Mouse (Mus musculus) left cerebral cortex, postnatal 10 days (tissue): ENCODE measurements around the gene Wnt6. TPM values are rescaled to one million over a fixed set of nuclear protein-coding genes. Genes with fewer than 3 reads are reported as not detected.
A peak's percentile ranks its signal among the peaks of the same experiment; 100 is the strongest.

Source experiments
- DNase-seq, 2 experiments: peaks; one replicate each; pipeline ENCODE4 v3.0.0; 2021 to 2022; ENCODE audit warnings: low spot score in 2 of 2, mixed read lengths in 1 of 2; ENCODE audit errors: extremely low spot score in 1 of 2
- intact Hi-C: fragments of 180-260 bp; cut with DNase I; formaldehyde crosslinking; loops from one replicate; pipeline ENCODE4 v1.15.1; 2025
- total RNA-seq, 2 experiments: library from RNA; stranded (reverse); gene quantifications; 2 replicates each; pipeline ENCODE4 v1.2.3; 2021

Gene Wnt6
- total RNA-seq, 2 experiments from 2014 or later, result 1.2 to 1.7 TPM

GRCm38 (mm10) chr1:74771931-74772620 lies 384 bp downstream of the Wnt6 start:
- intact Hi-C loops, result no loop called here
- peak in 1 of 2 experiments; percentile 43 for DNase-seq

DNA sequence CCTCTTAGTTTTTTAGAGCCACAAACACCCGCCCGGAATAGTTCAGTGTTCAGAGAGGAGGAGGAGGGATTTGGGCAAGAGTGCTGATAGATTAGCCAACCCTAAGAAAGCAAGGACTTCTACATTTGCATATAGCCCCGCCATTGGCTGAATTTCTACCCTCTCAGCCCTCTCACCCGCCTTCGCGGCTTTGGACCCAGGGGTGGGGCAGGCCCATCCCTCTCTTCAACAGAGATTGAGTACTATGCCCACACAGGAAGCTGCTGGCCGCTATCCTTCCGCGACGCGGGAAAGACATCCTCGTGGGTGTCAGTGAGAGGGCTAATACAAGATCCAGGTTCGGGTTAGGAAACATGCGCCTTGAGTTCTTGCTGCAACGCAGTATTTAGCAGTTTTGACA lies 1.4 kb downstream of the Wnt6 start:
- intact Hi-C loops, result no loop called here
- DNase-seq, result peak; percentile 58 to 80

DNA sequence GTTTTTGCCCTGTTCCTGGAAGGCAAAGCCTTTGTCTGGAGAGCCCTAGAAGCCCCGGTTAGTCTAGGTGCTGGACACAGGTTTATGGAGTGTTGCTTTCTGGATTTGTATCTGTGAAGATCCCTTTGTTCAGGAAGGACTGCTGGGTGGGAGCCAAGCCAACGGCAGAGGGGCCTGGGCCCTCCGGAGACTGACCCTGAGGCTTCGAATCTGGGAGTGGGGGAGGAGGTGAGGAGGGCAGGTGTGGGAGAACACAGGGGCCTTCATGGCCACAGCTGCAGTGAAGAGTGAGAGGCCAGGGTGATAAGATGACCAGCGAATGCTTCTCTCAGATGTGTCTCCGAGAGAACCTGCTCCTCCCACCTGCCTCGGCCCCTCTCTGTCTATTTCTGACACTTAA lies 2.4 kb downstream of the Wnt6 start:
- intact Hi-C loops, result no loop called here

DNA sequence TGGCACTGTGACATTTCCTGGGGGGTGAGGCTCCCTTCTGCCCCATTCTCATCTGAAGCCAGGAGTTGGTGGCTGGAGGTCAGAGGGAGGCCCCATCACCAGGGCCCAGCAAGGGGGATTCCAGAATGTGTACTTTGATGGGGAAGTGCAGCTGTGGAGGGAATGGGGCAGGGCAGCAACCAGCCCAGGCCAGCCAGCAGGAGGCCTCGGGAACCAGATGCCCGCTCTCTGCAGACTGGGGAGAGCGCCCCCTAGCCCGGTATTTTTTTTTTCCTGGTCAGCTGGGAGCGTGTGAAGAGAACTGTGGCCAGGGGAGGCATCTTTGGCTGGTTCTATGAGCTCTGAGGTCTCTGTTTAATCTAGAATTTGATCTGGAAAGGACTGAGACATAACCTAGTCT lies 4.1 kb downstream of the Wnt6 start:
- intact Hi-C loops, result no loop called here
- peak in 1 of 2 experiments; percentile 48 for DNase-seq

More for the DNA sequence above, 2.4 kb downstream of the Wnt6 start:
- DNase-seq, result peak in 1 of 2 experiments; percentile 38

GRCm38 (mm10) chr1:74778934-74779486 lies 7.3 kb downstream of the Wnt6 start:
- DNase-seq, result no peak
- intact Hi-C loops, result no loop called here

DNA sequence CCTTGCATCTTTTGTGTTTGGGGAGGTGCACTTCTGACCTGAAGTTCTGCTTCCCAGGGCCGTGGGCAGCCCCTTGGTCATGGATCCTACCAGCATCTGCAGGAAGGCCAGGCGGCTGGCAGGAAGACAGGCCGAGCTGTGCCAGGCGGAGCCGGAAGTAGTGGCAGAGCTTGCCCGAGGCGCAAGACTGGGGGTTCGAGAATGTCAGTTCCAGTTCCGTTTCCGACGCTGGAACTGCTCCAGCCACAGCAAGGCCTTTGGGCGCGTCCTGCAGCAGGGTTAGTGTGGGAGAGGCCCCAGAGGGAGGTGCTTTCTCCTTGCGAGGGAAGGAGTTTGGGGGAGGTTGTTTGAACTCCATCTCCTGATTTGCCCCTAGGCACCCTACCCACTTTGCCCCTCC lies 10.4 kb downstream of the Wnt6 start:
- intact Hi-C loops, result no loop called here

GRCm38 (mm10) chr1:74783554-74783953 lies 11.9 kb downstream of the Wnt6 start:
- intact Hi-C loops, result no loop called here

More for the DNA sequence above, 10.4 kb downstream of the Wnt6 start:
- no peak for DNase-seq

DNA sequence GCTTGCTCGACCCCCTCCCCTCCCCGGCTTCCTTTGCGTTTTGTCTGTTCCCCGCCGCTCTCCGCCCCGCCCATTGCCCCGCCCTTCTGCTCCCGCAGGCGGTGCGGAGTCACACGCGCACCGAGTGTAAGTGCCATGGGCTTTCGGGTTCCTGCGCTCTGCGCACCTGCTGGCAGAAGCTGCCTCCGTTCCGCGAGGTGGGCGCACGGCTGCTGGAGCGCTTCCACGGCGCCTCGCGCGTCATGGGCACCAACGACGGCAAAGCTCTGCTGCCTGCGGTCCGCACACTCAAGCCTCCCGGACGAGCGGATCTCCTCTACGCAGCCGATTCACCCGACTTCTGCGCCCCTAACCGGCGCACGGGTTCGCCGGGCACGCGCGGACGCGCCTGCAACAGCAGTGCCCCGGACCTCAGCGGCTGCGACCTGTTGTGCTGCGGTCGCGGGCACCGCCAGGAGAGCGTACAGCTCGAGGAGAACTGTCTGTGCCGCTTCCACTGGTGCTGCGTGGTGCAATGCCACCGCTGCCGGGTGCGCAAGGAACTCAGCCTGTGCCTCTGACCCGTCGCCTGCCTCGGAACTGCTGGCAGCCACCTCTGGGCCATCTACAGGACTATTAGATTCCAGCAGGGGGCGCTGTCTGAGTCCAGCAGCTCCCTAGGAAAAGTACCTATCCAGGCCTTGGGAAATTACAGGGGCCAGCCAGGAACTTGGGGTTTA lies 12.5 kb downstream of the Wnt6 start:
- DNase-seq, result peak in 1 of 2 experiments; percentile 74
- intact Hi-C loops, result no loop called here

More at GRCm38 (mm10) chr1:74783554-74783953, 11.9 kb downstream of the Wnt6 start:
- no peak for DNase-seq

GRCm38 (mm10) chr1:74787846-74788245 lies 16.2 kb downstream of the Wnt6 start:
- intact Hi-C loops, result loop anchor here (2.0 kb wide), 1 partner anchor 19 kb away; no protein-coding TSS in a partner anchor
- peak; percentile 80 to 82 for DNase-seq

- no peak for DNase-seq
- intact Hi-C loops, result loop anchor here (2.0 kb wide), 1 partner anchor 18 kb away; no protein-coding TSS in a partner anchor
Observed at GRCm38 (mm10) chr1:74788603-74789176, 17.0 kb downstream of the Wnt6 start.

DNA sequence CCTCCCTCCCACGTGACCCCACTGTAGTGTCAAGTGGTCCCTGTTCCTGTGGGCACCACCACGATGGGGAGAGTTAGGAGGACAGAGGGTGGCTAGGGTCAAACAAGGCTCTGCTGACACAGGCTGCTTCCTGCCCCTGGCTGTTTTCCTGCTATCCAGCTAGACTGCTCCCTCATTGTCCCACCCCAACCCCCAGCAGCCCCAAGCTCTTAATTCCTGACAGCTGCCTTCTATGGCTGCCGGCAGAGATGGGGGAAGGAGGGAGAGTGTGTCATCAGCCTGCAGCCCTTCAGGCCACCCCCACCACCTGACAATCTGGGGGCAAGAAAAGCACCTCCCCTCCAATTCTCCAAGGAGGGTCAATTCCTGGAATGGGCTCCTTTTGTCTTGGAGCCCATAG lies 18.4 kb downstream of the Wnt6 start:
- intact Hi-C loops, result no loop called here
- no peak for DNase-seq

DNA sequence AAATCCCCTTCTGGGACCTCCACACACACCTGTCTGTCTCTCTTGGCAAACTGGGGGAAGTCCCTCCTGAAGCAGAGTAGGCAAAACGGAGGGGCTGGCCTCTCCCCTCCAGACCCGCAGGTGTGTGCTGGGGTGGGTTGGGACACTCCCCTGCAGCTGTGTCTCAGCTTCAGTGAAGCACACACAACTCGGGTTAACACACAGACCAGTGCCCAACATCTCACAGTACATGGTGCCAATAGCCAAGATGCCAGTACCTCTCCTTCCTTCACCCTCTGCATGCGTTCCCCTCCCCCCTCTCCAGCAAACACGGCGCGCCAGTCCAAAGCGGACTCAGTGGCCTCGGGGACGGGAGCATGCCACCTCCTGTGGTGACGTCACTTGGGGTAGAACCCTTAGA lies 19.6 kb downstream of the Wnt6 start, which contains the start of gene Wnt10a:
Gene Wnt10a (plus strand): TSS at position 268 of the 400 bp plus-strand sequence.
- no peak for DNase-seq
- intact Hi-C loops, result no loop called here

- intact Hi-C loops, result no loop called here
- peak in 1 of 2 experiments; percentile 12 for DNase-seq
Observed at GRCm38 (mm10) chr1:74792831-74793660, 21.4 kb downstream of the Wnt6 start.

DNA sequence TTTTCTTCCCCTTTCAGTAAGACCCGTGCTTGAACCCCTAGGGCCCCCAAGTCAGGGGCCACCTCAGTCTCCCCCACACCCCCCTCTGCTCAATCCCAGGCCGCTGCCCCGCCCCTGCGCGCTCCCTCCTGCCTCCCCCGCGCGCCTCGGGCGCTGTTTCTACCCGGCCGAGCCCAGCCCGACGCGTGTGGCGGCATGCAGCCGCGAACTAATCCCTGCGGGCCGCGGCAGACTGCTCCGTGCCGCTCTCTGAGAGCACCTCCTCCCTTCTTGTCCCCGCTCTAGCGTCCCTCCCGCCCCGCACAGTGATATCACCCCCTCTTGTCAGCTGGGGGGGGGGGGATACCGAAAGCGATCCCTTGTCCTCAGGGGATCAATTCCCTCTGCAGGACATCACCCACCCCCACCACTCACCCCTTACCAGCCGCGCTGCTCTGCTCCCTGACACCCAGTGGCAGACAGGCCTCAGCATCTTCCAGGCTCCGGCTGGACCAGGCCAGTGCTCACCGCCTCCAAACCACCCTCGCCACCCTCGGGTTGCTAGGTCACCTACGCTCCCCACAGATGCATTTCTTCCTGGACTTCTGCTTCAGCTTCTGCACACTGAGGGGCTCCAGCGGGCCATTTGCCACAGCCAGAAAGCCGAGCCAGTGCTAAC lies 22.9 kb downstream of the Wnt6 start:
- no peak for DNase-seq
- intact Hi-C loops, result no loop called here

DNA sequence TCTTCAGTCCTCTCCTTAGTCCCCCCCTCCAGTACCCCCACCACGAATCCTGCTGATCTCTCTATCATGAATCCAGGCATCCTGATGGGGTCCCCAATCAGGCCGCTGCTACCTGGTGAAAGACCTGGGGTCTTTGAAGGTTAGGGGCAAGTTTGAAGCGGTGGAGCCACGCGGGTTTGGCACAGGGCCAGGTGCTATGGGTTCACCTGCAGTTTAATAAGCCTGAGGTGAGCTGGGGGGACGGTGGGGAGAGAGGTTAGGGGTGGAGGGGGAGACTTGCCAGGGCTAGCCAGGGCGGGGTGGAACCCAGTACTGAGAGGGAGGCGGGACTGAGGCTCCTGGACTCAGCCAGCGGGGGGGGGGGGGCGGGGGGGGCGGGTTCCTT lies 23.4 kb downstream of the Wnt6 start:
- no peak for DNase-seq
- intact Hi-C loops, result no loop called here

DNA sequence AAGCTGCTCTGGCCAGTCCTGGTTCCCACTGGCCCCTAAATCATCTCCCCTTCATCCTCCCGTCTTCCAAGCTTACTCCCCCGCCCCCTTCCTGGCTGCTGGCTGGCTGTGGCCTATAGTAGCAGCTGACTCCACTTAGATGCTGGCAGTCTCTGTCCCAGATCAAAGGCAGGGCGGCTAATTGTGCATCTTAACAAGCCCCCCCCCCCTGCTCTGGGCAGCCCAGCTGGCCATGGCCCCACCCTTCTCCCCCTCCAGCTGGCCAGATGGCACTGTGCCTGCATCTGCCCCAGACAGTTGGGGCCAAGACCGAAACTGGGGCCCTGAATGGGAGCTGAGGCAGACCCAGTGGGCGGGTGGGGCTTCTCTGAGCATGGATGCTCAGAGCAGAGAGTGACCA lies 25.8 kb downstream of the Wnt6 start:
- peak in 1 of 2 experiments; percentile 73 for DNase-seq
- intact Hi-C loops, result no loop called here

- DNase-seq, result no peak
- intact Hi-C loops, result no loop called here
Observed at GRCm38 (mm10) chr1:74800424-74800888, 28.8 kb downstream of the Wnt6 start.

DNA sequence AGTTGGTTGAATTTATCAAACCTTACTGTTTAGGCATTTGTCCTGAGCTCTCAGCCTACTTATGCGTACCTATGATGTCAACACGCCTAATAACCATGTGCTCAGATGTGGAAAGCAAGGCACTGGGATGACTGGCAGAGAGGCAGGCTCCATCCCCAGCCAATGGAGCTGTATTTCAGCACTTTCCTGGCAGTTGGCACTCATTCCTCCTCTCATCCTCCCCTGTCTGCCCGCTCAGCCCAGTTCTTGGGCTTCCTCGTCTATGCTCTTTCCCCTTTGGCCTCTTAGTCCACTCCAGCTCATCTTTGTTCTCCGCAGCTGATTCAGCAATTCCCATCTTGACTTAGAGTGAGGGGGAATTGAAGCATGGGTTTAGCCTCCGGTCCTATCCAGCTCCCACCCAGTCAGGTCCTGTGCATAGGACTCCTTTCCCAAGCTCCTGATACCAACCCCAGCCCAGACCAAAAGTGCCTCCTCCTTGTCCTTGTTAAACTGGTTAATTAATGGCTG lies 30.0 kb downstream of the Wnt6 start:
- no peak for DNase-seq
- intact Hi-C loops, result no loop called here
